Mouse (Mus musculus) lung, postnatal 0 days (tissue): ENCODE measurements around the gene Dvl1.

Experiments used
- CTCF ChIP-seq: IDR thresholded peaks from 2 replicates; pipeline ENCODE4 v1.5.1; 2016; ENCODE audit warnings: antibody characterized with exemption, mild to moderate bottlenecking
- EP300 ChIP-seq: IDR thresholded peaks from 2 replicates; pipeline ENCODE4 v1.6.1; 2016; ENCODE audit warnings: antibody characterized with exemption, mild to moderate bottlenecking, control low read depth

DNA sequence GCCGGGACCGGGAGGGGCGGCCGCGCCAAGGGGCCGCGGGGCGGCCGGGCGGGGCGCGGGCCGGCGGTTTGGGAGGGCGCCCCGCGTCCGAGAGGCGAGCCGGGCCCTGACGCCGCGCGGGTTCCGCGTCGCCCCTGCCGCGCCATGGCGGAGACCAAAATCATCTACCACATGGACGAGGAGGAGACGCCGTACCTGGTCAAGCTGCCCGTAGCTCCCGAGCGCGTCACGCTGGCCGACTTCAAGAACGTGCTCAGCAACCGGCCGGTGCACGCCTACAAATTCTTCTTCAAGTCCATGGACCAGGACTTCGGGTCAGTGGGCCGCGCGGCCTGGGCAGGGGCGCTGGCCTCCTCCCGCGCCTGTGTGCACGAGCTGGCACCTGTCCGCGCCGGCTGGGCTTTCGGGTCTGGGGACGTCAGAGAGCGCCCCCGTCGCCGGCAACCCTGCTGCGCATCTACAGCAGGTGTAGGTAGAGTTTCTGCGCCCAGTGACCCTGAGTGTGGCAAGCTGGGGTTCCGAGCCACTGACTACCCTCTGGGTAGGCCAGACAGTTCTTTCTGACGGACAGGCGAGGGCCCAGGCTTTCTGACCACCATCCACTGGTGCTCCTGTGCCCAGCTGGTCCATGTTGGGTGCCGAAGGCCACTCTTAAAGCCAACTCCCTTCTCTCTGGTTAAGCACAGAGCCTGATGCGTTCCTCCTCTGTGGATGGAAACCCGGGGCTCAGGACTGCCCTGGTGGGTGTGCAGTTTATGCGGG is 570 bp downstream of the Dvl1 start:
- TF ChIP-seq CTCF (no peak; the same call in none of the 2 replicates), EP300 (no peak)
